Mouse (Mus musculus): ENCODE data around the gene Car15.
A peak's percentile ranks its signal among the peaks of the same experiment; 100 is the strongest.

The Car15 gene

DNA sequence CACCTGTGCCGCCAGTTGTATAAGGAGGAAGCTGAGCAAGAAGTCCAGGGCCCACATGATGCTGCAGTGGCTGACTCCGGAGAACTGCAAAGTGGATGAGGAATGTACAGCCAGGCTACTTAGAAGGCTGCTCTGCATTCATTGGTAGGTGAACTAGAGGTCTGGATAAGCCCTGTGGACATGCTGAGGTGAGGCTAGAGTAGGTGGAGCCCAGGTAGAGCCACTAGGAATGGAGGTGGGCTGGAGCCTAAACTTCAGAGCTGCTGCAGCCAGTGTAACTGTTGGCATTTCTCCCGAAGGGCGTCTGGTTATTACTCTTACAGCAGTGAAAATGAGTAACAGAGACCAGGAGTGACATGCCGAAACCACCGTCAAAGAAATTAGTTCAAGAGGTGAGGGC, at the start of gene Car15:
Gene Car15, minus strand, starts transcription at position 314 of the 400 bp plus-strand sequence.
- no peak for DNase-seq (ENCODE audit: low read depth, low spot score)

DNA sequence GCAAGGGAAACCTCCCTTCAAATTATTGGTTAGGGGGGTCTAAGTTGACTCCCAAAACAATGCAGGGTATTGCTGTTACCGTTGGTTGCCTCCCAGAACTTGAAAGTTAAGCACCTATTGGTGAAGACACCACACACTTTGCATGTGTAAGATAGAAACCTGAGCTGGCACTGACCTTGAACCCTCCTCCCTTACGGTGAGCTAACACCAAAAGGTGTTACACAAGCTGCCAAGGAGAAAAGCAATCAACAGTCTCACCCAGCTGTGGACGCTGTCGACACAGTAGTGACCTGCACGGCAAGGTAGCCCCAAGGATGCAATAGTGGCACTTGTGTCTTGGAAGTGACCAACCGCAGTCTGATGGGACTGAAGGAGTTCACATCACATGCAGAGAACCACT, 46.0 kb upstream of the Car15 start:
- no peak for DNase-seq (ENCODE audit: low read depth, low spot score)

DNA sequence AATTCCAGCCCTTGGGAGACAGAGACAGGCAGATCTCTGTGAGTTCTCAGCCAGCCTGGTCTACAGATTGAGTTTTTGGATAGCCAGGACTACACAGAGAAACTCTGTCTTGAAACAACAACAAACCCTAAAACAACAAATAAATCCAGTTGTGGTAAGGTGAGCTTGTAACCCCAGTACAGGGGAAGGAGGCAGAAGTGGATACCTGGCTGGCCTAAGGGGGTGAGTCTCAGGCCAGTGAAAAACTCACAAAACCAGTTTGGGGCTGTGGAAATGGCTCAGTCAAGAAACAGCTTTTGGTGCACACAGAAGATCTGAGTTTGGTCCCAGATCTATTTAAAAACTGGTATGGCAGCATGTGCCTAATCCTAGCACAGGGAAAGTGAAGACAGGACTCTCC, 44.0 kb upstream of the Car15 start:
- no peak for DNase-seq (ENCODE audit: low read depth, low spot score)

DNA sequence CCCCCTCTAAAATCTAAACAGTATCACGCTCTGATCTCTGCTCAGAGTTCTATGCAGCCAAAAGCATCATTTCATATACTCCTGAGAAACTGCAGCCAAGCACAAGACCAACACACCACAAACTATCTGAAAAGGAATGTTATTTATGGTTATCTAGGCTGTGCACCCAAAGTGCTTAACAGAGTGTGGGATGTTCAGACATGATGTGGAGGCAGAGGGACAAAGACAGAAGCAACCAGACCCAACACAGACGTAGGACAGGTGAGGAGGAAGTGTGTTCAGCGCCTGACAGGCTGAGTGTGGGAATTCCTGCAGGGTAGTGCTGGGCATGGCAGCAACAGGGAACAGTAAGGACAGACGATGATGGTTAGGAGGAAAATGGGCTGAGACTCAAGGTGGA, 41.4 kb upstream of the Car15 start:
- DNase-seq (ENCODE audit: low read depth, low spot score), result no peak

DNA sequence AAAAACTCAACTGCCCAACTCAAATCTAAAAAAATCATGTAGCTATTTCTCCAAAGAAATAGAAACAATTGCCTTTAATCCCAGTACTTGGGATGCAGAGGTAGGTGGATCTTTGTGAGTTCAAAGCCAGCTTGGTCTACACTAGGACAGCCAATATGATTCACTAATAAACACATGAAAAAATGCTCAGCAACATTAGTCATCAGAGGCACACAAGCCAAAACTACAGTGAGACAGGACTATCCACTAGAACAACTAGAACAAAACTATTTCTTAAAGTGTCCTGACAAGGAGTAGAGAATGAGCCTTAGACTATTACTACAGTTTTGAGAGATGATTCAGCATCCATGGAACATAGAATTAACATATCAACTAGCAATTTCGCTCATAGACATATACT, 37.9 kb upstream of the Car15 start:
- no peak for DNase-seq (ENCODE audit: low read depth, low spot score)

DNA sequence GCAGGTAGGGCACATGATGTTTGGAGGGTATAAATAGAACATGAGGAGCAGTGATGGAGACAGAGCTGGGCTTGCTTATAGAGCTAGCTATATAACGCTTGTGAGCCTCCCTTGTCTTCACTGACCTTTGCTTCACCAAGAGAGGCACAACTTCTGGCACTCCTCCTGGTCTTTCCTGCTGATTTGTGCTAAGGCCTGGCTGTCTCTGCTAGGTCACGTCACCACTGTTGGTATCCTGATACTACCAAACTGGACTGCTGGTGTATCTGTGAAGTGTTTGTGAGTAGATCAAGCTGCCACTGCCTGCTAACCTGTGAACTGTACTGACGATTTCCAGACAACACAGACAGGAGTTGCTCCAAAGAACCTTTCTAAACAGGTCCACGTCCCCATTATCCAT, 37.0 kb upstream of the Car15 start:
- DNase-seq (ENCODE audit: low read depth, low spot score), result no peak

DNA sequence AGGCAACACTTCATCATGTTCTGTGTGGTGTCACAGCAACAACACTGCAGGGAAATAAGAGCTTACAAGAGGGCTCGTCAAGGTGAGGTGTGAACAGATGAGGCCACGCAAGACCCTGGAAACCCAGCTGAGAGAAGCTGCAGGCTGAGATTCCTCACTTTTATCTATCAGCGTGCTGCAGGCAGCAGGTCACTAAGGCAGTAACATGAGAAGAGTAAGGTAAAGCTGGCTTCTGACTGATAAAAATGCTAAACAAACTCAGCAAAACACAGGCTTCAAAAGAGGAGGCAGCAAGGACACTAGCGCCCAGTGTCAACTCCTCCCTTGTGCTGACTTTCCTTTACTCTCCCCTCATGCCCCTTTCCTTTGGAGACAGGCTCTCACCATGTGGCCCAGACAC, 34.8 kb upstream of the Car15 start:
- no peak for DNase-seq (ENCODE audit: low read depth, low spot score)

DNA sequence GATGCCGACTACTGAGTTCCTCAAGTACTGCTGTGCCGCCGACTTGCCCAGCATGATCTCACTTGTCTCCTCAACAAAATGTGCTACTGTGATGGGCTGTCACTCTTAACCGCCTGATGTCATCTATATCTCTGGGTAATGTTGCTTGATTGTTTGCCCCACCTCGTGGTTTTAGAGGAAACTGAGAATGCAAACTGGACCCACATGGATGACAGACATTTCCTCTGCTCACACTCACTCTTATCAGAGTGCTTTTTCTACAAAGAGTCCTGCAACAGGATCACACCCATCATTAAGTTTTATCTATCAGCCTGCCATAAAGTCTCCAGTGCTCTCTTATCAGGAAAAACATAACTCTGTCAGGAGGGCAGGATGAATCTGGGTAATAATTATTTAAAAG, 33.1 kb upstream of the Car15 start:
- DNase-seq (ENCODE audit: low read depth, low spot score), result no peak

DNA sequence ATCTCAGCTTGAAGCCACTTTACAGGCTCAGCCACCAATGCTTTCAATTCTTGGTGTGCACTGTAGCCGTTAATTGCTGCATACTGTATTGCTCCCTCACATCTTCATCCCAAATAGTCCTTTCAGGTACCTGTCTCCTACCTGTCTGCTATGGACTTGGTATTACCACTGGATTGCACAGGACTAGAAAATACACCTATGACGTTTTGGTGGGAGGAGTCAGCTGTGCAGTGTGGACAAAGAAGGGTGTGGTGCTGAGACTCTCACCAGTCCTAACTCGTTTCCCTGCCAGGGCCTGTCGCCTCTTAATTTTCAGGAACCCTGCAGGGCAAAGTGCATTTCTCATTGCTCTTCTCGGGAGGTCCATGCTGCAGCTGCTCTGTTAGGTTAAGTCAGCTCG, 27.6 kb upstream of the Car15 start:
- DNase-seq (ENCODE audit: low read depth, low spot score), result no peak

DNA sequence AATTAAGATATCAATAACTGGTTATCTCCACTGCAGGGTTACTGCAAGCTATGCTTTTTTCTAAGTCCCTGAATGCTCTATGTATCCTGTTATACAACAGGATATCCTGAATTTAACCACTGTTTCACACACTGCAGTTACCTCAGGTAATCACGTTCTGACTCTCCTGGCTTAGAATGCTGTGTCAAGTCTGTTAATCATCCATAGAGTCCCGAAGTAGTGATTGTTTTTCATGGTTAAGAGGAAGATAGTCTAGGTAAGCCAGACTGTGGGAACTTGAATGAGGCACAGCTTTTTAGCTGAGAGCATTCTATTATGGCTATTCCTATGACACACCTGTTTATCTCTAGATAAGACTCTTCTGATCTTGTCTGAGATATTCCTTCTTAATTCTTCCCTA, 27.1 kb upstream of the Car15 start:
- DNase-seq (ENCODE audit: low read depth, low spot score), result no peak

DNA sequence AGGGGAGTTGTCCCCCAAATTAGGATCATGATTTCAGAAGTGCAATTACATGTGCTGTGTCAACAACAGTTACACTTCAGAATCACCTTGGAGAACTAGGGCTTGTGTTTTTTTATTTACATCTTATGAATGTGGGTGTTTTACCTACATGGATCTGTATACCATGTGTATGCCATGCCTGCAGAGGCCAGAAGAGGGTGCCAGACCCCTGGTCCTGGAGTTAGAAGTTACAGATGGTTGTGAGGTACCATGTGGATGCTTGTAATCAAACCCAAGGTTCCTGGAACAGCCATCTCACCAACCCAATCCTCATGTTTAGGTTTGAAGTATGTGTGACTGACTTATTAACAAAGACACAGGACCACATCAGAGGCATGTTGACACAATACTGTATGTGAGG, 20.4 kb upstream of the Car15 start:
- peak; percentile 22 for DNase-seq (ENCODE audit: low read depth, low spot score)

DNA sequence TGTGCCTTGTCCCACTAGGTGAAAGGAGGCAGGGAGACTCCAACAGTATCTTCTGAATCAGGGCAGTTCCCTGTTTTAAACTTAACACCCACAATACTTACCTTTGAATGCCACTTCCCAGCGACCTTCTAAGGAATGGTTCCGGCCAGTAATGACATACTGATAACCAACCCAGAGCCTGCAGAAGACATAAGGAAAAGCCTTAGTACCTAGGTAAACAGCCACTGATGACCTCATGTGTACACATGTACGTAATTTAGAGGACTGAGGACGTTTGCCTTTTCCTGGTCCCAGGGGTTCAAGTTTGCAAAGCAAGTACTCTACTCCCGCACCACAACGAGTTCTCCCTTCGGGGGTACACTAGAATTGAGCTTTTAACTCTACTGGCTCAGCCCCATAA, 19.0 kb upstream of the Car15 start:
- no peak for DNase-seq (ENCODE audit: low read depth, low spot score)

DNA sequence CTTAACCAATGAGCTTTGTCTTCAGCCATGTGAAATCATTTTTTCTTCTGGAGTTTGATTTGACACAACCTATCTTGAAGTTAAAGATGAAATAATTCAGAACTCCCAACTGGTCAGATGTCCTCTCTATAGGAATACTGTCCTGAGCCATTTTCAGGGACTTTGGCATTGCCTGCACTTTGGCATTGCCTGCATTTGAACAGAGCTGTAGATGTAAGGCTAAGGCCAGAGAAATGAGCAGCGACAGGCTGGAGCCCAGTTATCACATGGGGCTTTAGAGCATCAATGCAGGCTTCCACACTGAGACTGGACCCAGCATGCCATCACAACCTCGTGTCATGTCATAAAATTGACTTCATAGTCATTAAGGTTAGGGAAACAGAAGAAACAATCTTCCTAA, 15.1 kb upstream of the Car15 start:
- DNase-seq (ENCODE audit: low read depth, low spot score), result no peak

DNA sequence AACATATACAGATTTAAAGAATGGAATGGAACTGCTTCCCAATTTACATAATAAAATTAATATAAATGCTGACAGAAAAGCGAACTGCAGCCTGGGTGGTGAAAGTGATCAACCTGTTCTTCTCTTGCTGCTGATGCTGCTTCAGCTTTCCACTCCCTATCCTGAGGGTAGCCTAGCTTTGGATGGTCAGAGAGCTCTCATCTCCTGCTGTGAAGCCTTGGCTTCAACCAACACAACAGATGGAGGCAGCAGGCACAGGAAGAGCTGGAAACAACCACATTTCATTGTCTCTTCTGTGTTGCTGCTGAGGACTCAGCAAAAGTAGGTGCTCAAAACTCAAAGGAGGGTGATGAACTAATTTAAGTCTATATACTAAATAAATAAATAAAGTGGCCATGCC, 13.7 kb upstream of the Car15 start:
- no peak for DNase-seq (ENCODE audit: low read depth, low spot score)

DNA sequence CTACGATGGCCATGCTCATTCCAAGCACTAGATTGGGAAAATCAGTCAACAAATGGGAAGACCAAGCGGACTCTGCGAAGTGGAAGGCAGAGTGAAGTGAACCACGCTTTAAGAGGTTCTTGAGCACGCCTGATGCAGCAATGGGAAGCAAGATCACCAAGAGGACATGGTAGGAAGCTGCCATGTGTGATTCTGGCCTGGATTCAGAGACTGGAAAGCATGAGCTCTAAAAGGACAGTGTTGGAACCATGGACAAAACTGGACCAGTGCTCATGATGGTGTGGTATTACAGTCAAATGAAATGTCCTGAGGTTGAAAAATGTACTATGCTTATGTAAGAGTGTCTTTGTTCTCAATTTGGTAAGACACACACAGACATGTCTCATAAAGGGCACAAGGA, 13.2 kb upstream of the Car15 start:
- DNase-seq (ENCODE audit: low read depth, low spot score), result no peak

DNA sequence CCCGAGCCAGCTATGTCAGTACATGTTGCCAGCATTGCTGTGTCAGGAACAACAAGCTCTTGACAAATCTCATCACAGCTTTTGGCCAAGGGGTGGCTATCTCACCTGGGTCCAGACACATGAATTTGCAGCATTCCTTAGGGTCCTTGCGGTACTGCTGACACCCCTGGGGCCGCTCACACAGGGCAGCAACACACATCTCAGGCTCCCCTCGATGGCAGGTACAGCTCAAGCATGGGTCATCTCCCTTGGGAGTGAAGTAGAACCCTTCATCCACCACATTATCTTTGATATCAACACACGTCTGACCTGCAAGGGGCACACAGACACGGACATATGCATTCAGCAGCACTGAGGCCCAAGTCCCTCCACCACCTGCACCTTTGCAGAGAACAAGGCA, 11.3 kb upstream of the Car15 start:
- no peak for DNase-seq (ENCODE audit: low read depth, low spot score)

DNA sequence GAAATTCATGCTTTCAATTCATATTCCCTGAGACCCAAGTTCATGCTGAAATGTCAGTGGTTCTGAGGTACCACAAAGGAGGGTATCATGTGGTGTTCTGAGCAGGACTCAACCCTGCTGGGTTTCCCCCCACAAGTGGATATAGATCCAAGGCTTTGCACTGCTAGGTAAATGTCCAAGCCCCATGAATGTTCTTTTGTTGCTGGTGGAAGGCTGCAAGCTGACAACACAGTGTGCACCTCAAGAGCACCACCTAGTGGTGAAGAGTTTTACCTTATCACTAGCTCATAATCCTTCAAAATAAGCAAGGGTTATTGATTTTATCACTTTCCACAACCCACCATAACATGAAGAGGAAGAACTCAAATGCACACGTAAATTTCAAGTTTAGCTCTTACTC, 10.8 kb upstream of the Car15 start:
- peak; percentile 81 for DNase-seq (ENCODE audit: low read depth, low spot score)

DNA sequence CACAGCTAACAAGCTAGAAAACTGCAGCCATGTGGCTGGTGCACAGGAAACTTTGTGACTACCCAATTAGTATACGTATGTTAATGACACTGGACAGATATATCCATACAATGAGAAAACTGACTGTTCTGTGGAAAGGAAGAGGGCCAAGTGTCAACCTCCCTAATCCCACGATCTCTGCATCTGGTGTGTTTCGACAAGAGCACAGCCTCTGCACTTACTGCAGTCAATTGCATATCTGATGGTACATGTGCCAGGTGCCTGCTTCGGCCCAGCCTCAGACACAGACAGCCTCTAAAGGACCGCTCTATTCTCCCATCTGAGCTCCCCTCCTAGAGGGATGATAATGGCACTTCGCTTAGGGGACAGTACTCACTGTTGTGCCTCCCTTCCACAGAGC, 10.3 kb upstream of the Car15 start:
- no peak for DNase-seq (ENCODE audit: low read depth, low spot score)

DNA sequence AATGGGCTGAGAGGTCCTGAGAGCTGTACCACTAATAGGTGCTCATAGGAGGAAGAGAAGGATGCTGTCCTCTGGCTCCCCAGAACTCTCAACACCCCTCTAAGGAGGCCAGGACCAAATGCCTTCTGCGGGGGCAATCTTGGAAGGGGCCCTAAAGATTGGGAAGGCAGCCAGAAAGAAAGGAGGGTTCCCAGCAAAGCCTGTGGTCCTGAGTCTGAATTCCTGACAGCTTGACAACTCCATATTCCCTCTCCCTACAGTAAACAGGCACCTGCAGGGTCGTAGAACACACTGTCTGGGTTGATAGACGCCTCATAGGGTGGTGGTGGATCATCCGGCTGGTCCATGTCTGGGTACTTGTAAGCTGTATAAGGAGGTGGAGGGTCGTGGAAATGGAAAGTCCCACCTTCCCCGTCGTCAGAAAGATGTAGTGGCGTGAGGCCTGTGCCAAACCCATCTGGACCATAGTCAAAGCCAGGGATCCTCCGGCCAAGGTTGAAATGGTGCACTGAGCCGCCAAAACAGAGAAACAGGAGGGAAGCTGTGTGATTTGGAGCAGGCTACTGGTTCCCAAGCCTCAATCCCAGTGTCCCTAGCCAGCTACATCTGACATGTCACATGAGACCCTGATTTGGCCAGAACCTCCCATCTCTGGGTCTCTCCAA, 5.7 kb upstream of the Car15 start:
- no peak for DNase-seq (ENCODE audit: low read depth, low spot score)

DNA sequence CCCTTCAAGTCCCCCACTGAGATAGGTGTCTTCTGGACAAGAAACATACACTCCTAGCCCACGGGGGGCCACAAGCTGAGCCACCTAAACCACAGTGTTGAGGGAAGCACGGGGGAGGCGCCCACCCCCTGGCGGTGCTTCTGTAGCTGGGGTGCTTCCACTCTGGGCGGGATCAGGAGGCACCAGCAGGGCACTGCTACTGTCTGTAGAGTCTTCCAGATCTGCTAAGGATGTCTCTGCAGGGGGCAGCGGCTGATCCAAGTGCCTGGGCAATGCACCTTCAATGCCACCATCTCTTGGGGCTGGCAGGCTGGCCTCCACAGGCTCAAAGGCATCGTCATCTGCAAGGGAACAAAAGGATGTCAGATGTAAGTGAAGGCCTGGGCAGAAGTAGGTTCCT, 4.3 kb upstream of the Car15 start:
- DNase-seq (ENCODE audit: low read depth, low spot score), result no peak

DNA sequence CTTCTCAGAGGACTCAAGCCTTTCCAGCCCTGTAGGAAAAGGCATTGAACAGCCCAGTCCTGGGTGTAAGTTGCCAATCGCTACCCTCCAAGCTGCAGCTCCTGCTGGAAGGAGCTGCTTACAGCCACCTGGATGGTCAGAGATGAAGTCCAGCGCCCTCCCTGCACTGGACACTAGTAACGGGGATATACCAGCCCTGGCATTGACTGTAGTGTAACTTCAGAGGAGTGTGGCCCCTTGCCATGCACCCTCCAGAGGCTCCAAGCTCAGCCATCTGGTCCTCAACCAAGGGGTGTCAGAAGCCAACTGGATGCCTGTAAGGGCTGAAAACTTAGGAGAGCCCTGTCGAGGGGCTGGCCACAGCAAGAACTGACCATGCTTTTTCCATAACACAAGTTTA, 1.8 kb upstream of the Car15 start:
- no peak for DNase-seq (ENCODE audit: low read depth, low spot score)

DNA sequence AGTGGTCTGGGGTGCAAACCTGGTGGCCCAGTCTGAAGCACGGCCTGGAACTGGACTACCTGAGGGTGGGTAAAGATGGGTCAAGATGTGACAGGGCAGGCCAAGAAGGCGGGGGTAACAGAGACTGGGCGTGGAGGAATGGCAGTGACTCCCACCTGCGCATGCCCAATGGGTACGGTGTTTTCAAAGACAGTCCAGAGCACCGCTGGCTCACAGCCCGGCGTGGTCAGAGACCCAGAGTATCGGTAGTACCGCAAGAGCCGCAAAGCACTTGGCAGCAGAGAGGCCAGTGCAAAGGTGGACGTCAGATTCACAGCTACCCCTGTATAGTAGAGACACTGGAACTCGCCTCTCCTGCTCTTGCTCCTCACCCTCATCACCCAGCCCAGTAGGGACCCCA, 2.7 kb downstream of the Car15 start:
- no peak for DNase-seq (ENCODE audit: low read depth, low spot score)

DNA sequence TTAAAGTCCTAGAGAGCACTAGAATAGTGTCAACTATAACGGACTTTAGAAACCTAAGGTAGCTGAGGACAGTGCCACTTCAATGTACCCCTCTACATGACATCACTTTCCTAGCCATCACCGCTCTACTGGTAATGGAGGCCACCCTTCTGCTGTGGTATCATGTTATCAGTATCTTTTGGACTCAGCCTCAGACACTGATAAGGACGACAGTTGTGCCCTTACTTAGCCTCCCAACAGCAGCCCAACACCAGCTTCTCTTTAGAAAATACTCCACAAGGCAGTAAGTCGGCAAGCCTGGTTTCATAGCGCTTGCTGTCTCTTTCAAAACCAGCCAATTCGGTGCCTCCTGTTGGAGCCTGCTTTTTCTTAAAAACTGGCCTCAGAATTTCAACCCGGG, 3.6 kb downstream of the Car15 start:
- no peak for DNase-seq (ENCODE audit: low read depth, low spot score)

DNA sequence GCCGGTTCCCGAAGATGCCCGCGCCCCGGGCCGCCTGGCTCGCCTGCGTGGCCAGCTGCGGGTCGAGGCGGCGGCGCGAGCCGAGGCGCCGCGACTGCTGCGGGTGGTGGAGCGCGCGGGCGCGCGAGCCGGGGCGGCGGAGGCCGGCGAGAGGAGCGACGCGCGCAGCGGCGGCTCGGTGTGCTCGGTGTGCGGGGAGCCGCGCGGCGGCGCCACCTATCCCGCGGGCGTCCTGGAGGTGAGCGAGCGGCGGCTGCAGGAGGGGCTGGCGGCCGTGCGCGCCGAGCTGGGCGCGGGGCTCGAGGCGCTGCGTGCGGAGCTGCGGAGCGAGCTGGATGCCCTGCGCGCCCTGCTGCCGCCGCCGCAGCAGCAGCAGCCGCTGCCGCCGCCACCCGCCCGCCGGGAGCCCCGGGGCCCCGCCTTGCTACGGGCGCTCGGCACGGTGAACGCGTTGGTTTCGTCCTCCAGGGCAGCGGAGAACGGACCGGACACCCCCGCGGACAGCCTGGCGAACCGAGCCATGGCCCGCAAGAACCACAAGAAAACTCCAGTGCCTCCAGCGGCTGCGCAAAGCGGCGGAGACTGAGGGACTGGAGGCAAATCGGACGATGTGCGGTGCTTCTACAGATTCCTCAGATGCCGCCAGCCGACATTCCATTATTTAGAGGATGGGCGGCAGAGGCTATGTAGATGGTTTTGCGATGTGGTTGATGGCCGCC, 4.3 kb downstream of the Car15 start:
- peak; percentile 53 for DNase-seq (ENCODE audit: low read depth, low spot score)
